Mouse (Mus musculus): ENCODE measurements around the gene B3gat3.
"Not testable (repeated sequence)": the region's sequence is repeated elsewhere in the genome, so short reads cannot be mapped to it uniquely, and the experiment has no call there.

Gene B3gat3

DNA sequence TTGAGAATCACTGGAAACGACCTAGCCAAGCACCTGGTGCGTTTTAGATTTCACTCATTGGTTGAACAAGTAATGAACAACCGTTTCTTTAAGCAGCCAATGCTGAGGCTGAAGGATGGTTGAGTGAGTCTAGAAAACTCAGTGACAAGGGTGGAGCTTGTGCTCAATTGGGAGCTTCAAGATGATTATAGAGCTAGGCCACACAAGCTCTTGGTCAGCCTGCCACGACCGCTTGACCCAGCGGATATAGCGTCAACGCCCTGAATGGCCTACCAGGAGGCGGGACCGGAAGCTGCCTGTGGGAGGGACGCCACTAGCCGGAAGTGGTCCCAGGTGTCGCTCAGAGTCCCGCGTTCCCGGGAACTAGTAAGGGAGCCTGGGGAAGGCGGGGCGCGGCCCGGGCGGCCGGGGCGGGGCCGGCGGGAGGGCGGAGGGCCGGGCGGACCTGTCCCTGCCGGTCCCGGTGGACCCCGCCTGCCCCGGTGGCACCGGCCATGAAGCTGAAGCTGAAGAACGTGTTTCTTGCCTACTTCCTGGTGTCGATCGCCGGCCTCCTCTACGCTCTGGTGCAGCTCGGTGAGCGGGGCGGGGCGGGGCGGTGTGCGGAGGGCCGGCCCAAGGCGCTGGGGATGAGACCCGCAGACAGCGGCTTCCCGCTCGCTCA is at the start of gene B3gat3:
Gene B3gat3, plus strand, starts transcription at position 302 of the 664 bp plus-strand sequence.
- DNase-seq = peak; percentile 95 to 96

DNA sequence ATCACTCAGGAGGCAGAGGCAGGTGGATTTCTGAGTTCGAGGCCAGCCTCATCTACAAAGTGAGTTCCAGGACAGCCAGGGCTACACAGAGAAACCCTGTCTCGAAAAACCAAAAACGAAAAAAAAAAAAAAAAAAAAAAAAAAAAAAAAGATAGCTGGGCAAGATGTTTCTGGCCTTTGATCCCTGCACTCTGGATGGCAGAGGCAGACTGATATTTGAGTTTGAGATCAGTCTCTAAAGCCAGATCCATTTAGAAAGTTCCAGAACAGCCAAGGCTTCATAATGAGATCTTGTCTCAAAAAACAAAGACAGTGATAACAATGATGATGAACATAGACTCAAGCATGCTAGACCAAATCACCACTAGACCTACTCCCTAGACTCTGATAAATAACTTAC is 49.8 kb upstream of the B3gat3 start:
- not testable (repeated sequence) for DNase-seq

DNA sequence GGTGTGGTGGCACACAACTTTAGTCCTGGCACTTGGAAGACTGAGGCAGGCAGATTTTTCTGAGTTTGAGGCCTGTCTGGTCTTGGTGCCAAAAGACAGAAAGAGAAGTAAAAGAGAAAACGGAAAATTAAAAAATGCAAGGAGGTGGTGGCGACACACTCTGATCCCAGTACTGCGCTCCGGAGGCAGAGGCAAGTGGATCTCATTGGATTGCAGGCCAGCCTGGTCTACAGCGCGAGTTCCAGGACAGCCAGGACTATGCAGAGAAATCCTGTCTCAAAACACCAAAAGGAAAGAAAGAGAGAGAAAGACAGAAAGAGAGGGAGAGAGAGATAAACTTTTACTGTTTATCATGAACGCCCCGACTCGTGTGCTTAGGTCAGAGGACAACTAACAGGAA is 49.3 kb upstream of the B3gat3 start:
- no peak for DNase-seq

DNA sequence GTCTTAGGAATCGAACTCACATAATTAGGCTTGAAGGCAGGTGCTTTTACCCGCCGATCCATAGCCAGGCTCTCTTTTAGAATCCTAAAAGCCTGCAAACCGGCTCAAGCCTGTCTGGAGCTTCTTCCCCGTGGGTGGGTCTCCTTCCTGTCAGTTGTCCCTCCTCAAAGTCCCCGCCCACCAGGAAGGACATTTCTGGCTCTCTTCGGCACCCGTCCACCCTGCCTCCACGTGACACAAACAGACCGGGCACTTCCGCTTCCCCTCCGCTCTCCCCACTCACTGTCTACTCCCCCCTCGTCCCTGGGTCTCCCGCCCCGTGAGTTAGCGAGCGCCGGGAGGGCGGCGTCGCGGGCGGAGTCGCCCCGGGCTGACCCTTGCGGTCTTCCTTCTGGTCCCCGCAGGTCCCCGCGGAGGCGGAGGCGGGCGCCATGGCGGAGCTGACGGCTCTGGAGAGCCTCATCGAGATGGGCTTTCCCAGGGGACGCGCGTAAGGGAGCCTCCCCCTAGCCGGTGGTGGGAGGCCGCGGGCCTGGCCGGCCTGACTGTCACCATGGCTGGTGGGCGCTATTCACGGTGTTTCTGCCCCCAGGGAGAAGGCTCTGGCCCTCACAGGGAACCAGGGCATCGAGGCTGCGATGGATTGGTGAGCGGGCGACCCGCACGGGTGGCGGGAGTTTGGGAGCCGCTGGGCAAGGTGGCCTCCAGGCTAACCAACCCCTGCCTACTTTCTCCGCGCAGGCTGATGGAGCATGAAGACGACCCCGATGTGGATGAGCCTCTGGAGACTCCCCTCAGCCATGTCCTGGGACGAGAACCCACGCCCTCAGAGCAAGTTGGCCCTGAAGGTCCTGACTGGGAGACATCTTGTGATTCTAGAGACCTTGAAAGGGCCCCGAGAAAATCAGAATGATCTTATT is 48.6 kb upstream of the B3gat3 start, which contains the start of gene Ubxn1:
Gene Ubxn1, plus strand, starts transcription at position 230 of the 920 bp plus-strand sequence.
- peak; percentile 97 to 98 for DNase-seq

DNA sequence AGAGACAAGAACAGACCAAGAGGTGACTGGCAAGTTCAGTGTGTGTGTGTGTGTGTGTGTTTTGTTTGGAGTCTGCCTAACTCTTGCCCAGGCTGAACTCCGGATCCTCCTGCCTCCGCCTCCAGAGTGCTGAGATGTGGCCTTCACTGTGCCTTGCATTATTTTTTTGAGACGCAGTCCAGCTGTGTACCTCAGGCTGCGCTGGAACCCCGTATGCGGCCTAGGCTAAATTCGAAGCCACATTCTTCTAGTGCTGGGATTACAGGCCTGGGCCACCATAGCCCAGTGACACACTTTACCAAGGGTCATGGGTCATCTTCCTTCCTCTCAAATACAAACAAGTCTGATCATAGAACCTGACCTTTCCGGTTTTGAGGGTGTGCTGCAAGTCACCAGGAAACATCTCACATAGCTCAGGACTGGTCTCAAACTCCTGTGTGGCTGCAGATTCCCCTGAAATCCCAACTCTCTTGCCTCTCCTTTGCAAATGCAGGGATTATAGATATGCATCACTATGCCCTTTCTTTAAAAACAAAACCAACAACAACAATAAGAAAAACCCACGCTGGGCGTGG is 47.8 kb upstream of the B3gat3 start:
- DNase-seq = no peak

DNA sequence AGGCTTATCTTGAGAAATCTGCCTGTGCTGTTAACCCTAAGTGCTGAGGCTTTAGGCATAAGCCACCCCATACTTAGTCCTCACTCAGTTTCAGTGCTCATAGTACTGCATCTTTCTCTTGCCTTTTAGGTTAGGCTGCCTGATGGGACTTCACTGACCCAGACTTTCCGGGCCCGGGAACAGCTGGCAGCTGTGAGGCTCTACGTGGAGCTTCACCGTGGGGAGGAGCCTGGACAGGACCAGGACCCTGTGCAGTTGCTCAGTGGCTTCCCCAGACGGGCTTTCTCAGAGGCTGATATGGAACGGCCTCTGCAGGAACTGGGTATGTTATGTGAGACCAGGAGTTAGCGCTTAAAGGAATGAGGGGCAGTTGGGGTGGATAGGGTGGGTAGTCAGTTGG is 45.1 kb upstream of the B3gat3 start:
- no peak for DNase-seq

DNA sequence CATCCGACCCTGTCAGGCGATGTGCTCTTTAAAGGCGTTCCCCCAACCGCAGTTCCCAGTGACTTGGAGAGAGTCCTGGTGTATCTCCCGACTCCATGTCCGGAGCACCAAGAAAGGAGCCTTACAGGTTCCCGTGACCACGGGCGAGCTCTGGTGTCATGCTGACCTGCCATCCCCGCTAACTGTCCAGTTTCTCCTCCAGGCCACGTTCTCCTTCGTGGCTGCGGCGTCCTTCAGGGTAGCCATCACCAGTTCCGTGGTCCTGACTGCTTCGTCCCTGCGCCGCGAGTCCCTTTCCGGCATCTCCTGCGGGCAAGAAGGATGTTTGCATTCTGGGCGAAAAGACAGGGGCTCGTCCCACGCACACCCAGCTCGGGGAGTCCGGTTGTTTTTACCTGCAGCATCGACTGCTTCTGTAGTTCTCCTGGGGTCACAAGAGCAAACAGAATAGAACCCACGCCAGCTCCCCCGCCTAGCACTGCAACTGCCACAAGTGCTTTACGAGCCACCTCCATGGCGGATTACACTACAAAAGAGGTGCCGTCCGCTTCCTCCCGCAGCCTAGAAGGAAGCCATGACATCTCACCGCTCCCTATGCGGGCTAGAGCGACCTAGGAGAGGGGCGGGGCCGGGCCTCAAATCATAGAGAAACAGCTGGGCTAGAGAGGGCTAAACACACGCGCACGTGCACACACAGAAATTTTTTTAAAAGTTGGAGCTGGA is 39.7 kb upstream of the B3gat3 start, which contains the start of gene Uqcc3:
Gene Uqcc3, minus strand, starts transcription at position 613 of the 723 bp plus-strand sequence.
- DNase-seq = peak; percentile 87 to 89

DNA sequence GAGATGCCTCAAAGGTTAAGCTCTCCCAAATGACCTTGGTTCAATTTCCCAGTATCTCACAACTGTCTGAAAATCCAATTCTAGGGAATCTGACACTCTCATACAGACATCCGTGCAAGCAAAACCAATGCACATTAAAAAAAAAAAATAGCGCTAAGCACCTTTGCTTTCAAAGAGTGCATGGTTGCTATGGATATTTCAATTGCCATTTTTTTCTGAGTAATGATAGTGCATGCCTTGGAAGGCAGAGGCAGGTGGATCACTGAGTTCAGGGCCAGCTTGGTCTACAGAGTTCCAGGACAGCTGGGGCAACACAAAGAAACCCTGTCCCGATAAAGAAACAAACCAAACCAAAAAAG is 39.2 kb upstream of the B3gat3 start:
- DNase-seq = no peak

DNA sequence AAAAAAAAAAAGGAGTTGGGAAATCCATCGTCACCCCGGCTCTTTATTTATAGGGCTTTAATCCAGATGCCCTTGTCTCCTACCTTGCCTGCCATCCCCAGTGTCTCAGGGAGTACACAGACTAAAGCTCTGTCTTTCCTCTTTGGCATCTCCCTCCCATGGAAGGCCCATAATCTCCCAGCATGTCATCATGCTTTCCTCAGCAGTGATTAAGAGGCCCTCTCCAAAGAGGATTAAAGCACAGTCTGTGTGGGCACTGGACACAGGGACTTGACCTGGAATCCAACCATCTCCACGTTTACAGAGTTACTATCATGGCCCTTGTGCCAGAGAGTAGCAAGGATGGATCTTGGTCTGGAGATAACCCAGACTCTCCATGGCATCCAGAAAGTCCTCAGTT is 36.6 kb upstream of the B3gat3 start, which contains the start of the genes Lbhd1 and Gm49403:
Gene Lbhd1, plus strand, starts transcription at position 117 of the 400 bp plus-strand sequence.
Gene Gm49403, plus strand, starts transcription at position 315 of the 400 bp plus-strand sequence.
- DNase-seq = no peak

DNA sequence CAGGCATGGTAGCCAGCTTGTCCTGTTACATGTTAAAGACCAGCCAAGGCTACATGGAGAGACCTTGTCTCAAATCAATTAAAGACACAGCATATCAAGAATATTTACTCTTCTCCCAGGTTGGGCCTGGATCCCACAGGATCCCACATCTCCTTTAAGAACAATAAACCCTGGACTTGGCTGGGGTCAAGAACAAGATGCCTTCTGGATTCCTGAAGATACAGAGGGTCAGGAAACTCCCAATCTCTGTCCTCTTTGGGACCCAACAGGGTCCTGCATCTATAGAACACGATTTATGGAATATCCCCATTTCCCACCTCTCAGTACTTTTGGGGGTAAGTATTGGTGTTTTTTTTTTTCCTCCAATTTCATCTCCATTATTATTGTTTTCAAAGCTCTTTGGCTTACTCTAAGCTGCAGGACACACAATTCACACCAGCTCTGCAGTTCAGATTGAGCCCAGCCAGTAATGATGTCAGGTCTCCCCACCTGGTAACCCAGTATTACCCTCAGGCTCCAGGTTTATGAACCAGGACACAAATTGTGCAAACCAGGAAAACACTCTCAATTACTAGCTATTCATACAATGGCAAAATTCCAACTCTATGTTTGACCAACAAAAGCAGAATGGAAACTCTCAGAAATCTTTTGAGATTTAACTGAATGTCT is 33.1 kb upstream of the B3gat3 start:
- DNase-seq = no peak

DNA sequence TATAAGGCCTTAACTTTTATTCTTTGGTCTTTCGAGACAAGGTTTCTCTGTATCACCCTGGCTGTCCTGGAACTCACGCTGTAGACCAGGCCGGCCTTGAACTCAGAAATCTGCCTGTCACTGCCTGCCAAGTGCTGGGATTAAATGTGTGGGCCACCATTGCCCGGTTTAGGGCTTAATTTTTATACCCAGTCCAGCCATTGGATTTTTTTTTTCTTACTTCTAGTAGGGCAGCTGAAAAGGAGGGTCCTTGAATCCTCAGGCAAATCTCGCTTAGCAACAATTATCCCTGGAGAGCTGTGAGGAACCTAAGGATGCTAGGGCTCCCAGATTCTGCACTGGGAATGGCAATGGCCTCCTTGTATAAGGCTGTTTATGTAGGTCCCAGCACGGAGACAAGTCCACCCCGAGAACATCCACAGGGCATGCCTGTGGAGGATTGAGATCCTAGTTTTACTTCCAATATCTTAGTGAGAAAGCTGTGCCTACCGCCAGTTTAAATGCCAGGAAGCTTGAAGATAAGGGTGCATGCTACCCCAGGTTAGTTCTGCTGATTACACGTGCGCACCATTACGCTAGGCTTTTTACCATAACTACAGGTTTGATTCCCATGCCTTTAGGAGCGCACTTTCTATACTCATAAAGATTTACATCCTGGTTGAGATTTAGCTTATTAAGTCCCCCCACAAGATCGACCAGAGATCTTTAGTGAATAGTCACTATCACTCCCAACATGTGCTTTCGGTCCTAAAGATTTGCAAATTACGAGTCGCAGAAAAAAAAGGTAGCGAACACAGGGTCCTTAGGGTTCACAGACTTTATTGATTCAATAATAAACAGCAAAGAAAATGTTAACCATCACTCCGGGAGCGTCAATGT is 32.4 kb upstream of the B3gat3 start:
- DNase-seq = no peak

DNA sequence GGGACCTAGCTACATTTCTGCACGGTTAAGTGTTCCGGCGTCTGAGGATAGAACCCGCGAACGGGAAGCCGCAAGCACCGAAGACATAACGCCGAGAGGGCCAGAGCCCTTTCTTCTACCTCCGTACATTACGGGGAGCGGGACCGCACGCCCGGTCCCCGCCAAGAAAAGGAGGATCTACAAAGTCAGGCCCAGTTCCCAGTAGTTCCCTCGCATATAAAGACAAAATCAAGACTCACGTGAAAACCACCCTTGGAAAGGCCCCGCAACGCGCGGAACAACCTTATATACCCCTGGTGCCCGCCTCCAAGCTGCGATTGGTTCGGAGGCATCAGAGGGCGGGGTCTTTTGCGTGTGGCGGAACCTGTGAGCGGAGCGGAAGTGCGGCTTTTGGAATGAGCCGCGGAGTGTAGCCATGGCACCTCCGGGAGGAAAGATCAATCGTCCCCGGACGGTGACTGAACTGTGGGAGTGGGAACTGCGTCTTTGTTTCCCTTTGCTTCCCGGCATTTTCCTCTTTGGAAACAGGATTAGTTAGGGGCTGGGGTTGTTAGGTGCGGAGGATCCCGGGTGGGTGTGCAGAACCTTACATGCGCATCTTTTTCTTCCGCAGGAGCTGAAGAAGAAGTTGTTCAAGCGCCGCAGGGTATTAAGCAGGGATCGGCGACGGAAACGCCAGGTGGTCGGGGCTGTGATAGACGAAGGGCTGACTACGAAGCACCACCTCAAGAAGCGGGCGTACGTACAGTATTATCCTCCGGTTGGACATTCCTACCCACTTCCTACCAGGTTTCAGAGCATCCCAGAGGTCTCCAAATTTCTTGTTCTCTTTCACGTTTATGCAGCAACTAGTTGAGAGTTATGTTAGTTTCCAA is 31.4 kb upstream of the B3gat3 start, which contains the start of the genes 1810009A15Rik and Gm49416:
Gene 1810009A15Rik, plus strand, starts transcription at position 343 of the 875 bp plus-strand sequence.
Gene Gm49416, plus strand, starts transcription at position 416 of the 875 bp plus-strand sequence.
- DNase-seq = peak; percentile 93

DNA sequence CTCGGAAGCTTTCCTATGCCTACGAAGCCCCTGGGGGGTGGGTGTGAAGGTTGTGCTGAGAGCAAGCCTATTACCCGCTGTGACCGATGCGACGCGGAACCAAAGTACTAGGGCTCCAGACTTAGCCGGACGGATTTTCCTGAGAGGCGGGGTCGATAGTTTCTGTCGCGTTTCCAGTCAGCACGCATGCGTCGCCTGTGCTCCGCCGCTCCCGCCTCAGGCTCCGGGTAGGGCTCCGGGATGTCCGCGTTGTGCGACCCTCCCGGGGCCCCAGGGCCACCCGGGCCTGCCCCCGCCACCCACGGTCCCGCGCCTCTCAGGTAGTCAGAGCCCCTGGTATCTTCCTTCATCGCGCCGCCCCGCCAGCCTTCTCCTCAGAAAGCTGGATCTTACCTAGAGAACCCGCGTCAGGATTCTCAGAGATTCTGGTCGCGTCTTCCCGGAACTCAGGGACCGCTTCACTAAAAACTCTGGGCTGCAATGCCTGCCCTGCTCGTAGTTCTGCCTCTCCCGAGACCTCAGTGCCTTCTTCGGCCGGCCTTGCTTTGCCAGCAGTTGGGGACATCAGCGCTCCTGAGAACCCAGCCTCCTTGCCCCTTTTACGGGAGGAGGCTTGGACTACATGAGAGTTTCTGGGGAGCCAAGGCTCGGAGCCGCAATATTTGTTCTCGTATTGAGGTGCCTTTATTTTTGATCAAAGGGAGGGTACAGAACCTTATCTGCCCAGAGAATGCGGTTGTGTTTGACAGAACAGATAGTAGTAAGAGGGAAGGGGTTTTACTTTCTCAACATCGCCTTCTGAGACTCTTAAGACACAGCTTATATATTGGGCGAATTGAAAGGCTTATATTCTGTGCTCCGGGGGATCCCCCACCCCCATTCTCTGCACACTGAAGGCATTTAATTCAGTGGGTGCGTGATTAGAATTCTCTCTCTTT is 27.1 kb upstream of the B3gat3 start, which contains the start of gene Ints5:
Gene Ints5, plus strand, starts transcription at position 177 of the 938 bp plus-strand sequence.
- peak; percentile 86 to 90 for DNase-seq

DNA sequence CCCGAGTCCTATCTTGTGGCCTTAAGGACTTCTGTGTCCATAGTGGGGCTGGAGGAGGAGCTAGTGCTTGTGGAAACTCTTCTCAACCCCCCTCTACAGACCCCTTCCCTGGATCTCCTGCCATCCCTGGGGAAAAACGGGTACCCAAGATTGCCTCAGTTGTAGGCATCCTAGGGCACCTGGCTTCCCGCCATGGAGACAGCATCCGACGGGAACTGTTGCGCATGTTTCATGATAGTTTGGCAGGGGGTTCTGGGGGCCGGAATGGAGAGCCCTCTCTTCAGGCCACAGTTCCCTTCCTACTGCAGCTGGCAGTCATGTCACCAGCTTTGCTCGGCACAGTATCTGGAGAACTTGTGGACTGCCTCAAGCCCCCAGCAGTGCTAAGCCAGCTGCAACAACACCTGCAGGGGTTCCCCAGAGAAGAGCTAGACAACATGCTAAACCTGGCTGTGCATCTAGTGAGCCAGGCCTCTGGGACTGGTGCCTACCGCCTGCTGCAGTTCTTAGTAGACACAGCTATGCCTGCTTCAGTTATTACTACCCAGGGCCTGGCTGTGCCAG is 24.7 kb upstream of the B3gat3 start:
- DNase-seq = no peak

DNA sequence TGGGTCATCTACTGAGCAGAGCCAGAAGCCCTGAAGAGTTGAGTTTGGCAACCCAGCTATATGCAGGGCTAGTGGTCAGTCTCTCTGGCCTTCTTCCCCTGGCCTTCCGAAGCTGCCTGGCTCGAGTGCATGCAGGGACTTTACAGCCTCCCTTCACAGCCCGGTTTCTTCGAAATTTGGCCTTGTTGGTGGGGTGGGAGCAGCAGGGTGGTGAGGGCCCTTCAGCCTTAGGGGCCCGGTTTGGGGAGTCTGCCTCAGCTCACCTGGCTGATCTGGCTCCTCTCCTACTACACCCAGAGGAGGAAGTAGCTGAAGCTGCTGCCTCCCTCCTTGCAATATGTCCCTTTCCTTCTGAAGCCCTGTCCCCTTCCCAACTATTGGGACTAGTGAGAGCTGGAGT is 23.9 kb upstream of the B3gat3 start:
- DNase-seq = not testable (repeated sequence)

DNA sequence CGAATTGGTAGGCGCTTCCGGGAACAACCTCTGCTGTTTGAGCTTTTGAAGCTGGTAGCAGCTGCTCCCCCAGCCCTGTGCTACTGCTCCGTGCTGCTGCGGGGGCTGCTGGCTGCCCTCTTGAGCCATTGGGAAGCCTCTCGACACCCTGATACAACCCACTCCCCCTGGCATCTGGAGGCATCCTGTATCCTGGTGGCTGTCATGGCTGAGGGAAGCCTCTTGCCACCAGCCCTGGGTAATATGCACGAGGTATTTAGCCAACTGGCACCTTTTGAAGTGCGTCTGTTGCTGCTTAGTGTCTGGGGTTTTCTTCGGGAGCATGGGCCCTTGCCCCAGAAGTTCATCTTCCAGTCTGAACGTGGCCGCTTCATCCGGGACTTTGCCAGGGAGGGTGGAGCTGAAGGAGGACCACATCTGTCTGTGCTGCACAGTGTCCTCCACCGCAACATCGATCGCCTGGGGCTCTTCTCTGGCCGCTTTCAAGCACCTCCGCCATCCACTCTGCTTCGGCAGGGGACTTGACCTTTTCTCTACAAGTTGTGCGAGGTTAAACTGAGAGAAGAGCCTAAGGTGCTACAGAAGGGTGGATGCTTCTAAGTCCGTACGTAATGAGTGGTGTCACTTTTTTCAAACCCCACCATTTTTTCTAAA is 22.8 kb upstream of the B3gat3 start:
- peak; percentile 34 to 36 for DNase-seq

DNA sequence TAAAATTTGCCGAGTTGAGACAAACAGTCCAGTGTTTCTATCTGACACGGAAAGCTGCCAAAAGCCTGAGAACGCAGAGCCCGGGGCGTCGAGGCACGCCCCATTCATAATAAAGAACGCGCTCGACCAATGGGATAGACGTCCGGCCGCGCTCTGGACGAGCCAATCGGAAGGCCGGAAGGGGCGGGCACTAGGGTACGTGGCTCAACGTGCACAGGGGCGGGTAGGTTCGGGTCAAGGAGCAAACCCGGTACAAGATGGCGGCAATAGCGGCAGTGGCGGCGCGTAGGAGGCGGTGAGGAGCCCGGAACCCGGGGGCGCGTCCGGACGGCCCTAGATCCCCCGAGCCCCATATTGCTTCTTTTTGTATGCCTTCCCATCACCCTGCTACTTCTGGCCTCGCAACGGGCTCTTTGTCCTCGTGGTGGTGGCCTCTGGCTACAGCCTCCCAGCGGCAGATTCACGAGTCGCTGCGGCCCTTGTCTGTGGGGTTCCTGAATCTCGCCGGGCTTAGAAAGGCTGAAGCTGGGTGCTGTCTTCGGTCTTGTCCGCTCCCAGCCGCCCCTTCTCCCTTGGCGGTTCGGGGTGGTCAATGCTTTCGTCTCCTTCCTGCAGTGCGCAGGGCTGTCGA is 22.2 kb upstream of the B3gat3 start, which contains the start of gene Ganab:
Gene Ganab, plus strand, starts transcription at position 207 of the 631 bp plus-strand sequence.
- DNase-seq = peak; percentile 93 to 95

Data from cerebellum, postnatal 36 days (tissue).